Mouse (Mus musculus) heart, adult 18-20 months (tissue): ENCODE data around the gene Cntnap2. TPM values are rescaled to one million over a fixed set of nuclear protein-coding genes. Genes with fewer than 3 reads are reported as not detected.
"Not testable (repeated sequence)": the region's sequence is repeated elsewhere in the genome, so short reads cannot be mapped to it uniquely, and the experiment has no call there.

ENCODE experiments used
- DNase-seq, 2 experiments: peaks; one replicate each; pipeline ENCODE4 v3.0.0; 2021 to 2022; ENCODE audit warnings: mixed read lengths in 1 of 2
- total RNA-seq, 2 experiments: library from RNA; stranded (reverse); gene quantifications; 2 replicates each; pipeline ENCODE4 v1.2.3; 2021

Cntnap2 gene
- total RNA-seq, 2 experiments from 2014 or later: 0.23 TPM; not detected in 1

DNA sequence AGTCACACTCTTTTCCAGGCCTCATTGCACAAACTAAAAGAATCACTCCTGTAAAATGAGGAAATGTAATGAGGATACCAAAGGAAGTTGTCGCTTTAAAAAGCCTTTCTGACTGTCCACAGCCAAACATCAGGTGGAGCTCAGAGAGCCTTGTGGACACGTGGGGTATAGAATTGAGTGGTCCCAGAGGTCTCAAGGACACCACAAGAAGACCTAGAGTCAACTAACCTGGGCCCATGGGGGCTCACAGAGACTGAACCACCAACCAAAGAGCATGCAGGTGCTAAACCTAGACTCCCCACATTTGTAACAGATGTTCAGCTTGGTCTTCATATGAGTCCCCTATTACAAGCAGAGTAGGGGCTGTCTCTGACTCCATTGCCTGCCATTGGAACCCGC is 2117.0 kb downstream of the Cntnap2 start:
- not testable (repeated sequence) for DNase-seq

GRCm38 (mm10) chr6:47181372-47181771 is 2122.2 kb downstream of the Cntnap2 start:
- DNase-seq: not testable (repeated sequence)

- no peak for DNase-seq
These were observed 2123.1 kb downstream of the Cntnap2 start for GRCm38 (mm10) chr6:47182252-47182651.

- no peak for DNase-seq
These were observed 2123.6 kb downstream of the Cntnap2 start for GRCm38 (mm10) chr6:47182756-47183155.

- DNase-seq: not testable (repeated sequence)
These were observed 2124.7 kb downstream of the Cntnap2 start for GRCm38 (mm10) chr6:47183850-47184249.

- DNase-seq: peak in 1 of 2 experiments; percentile 22
These were observed 2129.0 kb downstream of the Cntnap2 start for GRCm38 (mm10) chr6:47188193-47188592.

DNA sequence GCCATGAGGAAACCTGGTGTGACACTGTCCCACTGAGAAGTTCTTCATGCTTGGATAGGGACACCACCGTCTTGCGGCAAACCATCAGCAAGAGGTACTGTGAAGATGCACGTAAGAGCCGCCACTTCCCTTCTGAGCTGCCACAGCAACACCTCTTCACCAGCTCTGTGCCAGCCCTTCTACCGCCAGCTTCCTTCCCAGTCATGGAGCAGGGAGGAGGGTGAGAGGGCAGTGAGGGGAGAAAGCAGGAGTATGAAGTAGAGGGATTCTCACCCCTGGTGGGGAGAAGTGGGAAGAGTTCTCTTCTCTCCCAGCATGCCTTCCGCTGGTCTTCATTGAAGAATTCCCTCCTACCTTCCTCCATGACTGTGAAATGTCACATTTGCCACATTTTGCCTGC is 2129.4 kb downstream of the Cntnap2 start:
- not testable (repeated sequence) for DNase-seq

GRCm38 (mm10) chr6:47190282-47190681 is 2131.1 kb downstream of the Cntnap2 start:
- no peak for DNase-seq

DNA sequence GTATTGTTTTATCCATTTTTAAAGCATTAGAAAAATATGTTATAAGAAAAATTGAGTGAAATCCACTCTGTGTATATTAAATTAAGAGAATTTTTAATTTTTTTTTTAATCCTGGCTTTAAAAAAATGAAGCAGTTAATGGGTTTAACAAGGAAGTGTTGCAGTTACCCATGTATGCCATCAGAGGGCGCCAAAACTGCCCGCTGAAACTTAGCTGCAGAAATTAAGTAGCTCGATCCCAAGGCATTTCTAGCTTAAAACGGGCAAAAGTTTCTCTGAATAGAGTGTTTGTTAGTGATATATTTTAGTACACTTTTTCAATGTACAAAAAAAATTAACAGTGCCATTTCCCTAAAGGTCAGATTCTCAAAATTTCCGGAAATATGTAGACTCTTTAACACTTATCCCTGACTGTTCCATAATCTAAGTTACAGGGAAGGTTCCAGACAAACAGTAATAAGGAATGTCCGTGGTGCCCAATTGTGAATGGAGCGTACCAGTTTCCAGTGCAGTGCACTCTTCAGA is 2132.2 kb downstream of the Cntnap2 start:
- DNase-seq: peak; percentile 22 to 55

DNA sequence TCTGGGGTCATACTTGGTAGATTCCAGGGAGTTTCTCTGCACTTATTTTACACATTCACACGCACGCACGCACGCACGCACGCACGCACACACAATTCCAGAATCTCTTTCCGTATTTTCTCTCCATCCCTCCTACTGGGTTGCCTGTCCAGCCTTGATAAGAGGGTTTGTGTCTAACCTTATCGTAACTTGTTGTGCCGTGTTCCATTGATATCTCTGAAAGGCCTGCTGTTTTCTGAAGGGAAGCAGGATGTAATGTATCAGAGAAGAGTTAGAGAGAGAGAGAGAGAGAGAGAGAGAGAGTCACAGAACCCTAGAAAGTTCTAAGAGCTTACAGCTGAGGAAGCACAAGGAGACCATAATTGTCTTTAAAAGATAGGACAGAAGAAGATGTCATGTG is 2132.8 kb downstream of the Cntnap2 start:
- DNase-seq: no peak

- DNase-seq: no peak
These were observed 2133.3 kb downstream of the Cntnap2 start for GRCm38 (mm10) chr6:47192478-47192877.

DNA sequence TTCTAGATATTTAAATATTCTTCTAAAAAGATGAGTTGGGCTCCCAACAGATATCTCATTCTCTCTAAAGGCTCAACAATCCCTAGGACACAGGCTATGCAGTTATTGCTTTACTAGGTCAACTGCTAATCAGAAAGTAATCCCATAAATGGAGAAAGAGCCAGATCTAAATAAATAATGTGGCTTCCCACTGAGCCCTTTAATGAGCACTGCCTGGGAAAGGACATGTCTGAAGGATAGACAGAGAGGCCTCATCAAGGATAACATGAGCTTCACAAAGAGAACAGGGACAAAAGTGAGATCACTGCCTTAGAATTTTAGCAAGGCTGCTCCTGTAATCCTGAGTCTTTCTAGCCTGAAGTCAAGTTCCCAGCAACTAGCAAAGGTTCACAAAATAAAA is 2138.4 kb downstream of the Cntnap2 start:
- no peak for DNase-seq

DNA sequence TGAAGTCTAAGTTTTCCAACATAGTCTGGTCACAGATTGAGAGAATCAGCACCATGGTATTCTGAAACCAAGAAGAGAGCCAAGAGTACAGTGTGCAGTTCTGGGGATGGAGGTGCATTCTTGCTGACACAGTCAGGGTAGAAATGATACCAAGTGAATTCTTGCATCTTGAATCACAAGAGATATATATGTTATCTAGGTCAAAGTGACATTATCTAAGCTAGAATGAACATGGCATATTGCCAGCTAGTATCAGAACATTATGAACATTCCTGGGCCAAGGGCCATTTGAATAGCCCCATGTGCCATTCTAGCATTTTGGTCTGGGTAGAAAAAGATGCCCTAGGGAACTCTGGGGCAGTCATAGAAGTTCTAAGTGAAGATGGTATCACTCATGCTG is 2141.5 kb downstream of the Cntnap2 start:
- DNase-seq: no peak

GRCm38 (mm10) chr6:47208031-47208430 is 2148.9 kb downstream of the Cntnap2 start:
- DNase-seq: no peak

DNA sequence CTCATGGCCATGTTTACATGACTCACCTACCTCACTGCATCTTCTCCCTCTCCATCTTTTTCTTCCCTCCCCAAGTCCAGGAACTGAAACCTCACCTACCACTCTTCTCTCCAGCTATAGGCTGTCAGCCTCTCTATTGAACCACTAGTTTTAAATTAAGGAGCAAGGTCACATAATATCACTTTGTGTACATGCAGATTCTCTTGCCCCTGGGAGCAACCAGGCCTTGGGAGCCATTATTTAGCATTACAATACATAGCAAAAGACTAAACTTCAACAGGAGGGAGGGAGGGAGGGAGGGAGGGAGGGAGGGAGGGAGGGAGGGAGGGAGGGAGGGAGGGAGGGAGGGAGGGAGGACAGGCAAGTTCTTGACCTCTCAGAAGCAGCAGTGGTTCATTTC is 2155.6 kb downstream of the Cntnap2 start:
- no peak for DNase-seq

DNA sequence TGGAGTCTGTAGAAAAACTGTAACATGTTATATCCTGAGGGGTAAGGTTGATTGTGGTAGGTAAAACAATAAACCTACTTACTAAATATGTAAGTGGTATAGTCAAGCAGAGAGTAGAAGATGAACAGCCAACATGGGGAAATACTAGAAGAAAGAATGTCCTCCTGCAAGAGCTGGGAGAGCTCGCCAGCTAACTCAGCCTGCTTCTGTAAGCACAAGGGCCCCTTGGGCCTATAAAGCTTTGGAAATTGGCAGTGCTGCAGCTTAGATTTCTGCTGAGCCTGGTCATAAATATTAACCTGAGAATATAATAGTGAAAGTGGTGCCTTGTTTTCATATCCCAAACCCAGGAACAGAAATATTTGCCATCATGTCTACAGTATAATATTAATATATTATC is 2164.4 kb downstream of the Cntnap2 start:
- not testable (repeated sequence) for DNase-seq

DNA sequence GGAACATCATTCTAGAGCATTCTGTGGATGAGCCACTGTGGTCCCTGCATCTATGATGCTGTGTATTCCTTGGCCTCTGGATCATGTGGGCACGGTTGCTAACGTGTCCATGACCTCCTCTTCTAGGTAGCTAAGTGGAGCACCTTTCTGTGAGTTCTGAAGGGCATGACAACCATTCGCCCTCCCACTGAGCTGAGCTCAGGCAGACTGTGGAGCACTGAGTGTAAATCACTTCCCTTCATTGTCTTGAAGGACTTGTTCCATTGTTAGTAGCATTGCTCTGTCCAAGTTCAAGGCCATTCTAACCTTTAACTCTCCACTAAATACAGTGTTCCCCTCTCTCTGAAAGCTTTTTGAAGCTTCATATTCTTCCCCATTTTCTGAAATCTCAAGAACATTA is 2166.2 kb downstream of the Cntnap2 start:
- DNase-seq: not testable (repeated sequence)

DNA sequence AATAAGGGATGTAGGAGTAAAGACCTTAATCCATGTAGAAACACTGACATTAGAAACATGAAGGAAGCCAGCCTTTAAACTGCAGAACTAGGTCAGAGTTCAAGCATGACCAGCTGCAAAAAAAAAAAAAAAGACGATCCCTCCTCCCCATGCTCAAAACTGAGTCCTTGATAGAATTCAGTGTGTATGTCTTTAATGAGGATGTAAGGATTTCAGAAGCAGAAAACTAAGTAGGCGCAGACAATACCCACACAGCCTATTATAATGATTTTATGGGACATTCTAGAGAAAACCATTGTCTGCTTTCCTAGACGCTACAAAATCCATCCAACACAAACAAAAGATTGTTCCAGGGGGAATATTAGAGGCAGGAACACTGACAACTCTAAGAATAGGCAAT is 2168.4 kb downstream of the Cntnap2 start:
- DNase-seq: no peak

GRCm38 (mm10) chr6:47228676-47229317 is 2169.6 kb downstream of the Cntnap2 start:
- no peak for DNase-seq

DNA sequence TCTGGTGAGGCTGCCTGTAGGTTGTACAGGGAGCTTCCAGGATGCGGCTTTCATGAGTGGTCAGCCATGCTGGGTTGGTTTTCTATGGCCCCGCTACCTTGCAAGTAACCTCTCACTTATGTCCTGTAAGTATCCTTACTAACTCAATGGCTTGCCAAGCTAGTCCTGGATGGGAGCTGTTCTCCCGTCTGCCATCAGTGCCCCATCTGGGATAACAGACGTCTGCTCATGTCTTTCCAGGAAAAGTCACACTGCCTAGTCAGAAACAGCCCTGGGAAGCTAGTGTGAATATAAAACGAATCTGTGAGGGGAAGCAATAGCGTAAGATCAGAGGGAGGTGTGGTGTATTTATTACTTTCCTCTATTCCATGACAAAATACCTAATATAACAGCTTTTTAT is 2172.4 kb downstream of the Cntnap2 start:
- no peak for DNase-seq

DNA sequence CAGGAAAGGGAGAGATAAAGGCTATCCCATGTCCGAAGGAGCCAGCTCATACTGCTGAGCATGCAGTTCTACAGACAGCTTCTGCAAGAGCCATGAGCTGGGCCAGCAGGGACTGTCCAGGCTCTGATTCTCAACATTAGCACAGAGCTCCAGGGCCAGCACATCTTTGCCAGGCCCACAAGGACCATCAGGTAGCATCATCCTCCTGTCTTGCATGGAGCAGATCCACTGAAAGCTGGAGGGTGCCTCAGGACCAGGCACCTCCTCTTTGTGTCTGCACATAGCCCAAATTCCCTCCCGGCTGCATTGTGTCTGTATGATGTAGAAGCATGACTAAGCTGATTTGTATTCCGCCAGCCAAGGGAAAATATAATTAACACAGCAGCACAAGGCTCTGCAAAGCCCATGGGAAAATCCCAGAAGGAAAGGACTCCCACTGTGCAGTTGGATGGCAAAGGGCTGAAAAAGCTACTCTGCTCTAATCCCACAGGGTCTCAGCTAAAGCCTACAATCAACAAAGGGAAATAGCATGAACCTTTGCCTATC is 2180.3 kb downstream of the Cntnap2 start:
- DNase-seq: no peak

GRCm38 (mm10) chr6:47241379-47241778 is 2182.2 kb downstream of the Cntnap2 start:
- no peak for DNase-seq

- DNase-seq: no peak
These were observed 2184.9 kb downstream of the Cntnap2 start for GRCm38 (mm10) chr6:47243863-47244606.
